Comparison of ENCODE assay signal across 1 mouse cellular context in the genomic region with DNA sequence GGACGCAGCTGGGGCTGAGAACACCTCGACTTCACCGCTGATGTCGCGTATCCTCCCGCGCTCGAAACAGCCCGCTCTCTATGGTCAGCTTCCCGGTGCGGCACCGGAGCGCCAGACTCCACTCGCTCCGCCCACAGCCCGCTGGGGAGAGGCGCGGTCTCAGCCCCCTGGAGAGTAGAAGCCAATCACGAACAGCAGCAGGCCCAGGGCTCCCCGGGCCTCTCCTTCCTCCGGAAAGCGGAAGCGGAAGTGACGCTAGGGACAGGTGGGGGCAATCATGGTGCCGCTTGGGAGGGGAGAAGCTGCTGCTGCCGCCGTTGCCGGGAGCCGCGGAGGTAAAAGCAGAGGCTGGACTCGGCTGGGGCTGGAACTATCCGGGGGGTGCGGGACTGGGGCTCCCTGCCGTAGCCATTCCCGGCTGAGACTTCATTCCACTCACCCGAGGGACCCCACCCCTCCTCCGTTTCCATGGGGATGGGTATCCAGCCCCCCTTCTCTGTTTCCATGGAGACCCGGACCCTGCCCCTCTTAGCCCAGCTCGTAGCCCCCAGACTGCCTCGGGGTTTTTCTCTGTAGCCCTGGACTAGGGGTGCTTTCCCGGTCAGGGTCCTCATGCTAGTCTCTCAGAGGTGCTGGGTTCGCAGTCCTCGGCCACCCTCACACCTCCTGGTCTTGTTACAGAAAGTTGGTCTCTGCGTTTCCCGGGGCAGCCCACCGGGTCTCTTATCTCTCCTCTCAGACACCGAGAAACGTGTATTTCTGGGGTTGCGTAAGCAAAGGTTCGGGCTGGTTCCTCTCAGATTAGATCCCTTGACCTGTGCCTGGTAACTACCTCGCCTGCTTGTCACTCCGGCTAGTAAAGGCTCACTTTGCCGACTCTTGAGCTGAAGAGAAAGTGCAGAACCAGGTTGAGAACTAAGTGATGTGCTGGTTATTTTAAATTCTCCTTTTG.
TF ChIP-seq lines count a peak whose summit lies in the region.

No protein-coding gene starts in this region.

TF ChIP-seq in myocyte, 11 proteins besides CTCF, POLR2A, EP300 and RAD21:
- TF ChIP-seq TCF3 (IDR thresholded peaks at IDR 0.05; ENCODE audit: insufficient read length, low read depth), result no peak
- no peak for TF ChIP-seq E2F4 (IDR thresholded peaks at IDR 0.05; ENCODE audit: insufficient read depth)
- TF ChIP-seq REST (IDR thresholded peaks at IDR 0.05; ENCODE audit: insufficient read depth, insufficient read length), result no peak
- peak in 2 of 3 experiments; percentile 29 to 69 for TF ChIP-seq MYOG (IDR thresholded peaks at IDR 0.05; ENCODE audit: control insufficient read depth in 1 of 3, insufficient read depth in 1 of 3, insufficient read length in 2 of 3, low read depth in 2 of 3)
- no peak for TF ChIP-seq CEBPB (IDR thresholded peaks at IDR 0.05; ENCODE audit: insufficient read depth, poor library complexity, severe bottlenecking)
- peak in 2 of 3 experiments; percentile 60 to 64 for TF ChIP-seq MYOD1 (IDR thresholded peaks at IDR 0.05; ENCODE audit: control insufficient read depth in 1 of 3, insufficient read length in 2 of 3, low read depth in 2 of 3)
- peak; percentile 93 for TF ChIP-seq POLR2AphosphoS2 (IDR thresholded peaks at IDR 0.05; ENCODE audit: insufficient read length, low read depth)
